Mouse (Mus musculus) forebrain, embryonic 11.5 days (tissue): ENCODE data around the gene Klf15. TPM values are rescaled to one million over a fixed set of nuclear protein-coding genes. Genes with fewer than 3 reads are reported as not detected.

ENCODE experiments used
- ATAC-seq: fragments of 200-750 bp; cut with Nextera tagmentation; replicated peaks from 2 replicates; pipeline ENCODE4 v1.8.0; 2017; ENCODE audit warnings: moderate TSS enrichment; ENCODE audit not compliant: low FRiP score
- DNase-seq: peaks from one replicate; pipeline ENCODE4 v3.0.0-alpha.2; 2017; ENCODE audit warnings: low spot score
- H3K27ac ChIP-seq: fragments of 300-500 bp; sonication (generic); 2 replicates; pipeline ENCODE4 v1.5.1; 2014; ENCODE audit warnings: low read depth, low read length
- H3K27me3 ChIP-seq: fragments of 300-500 bp; sonication (generic); 2 replicates; pipeline ENCODE4 v1.6.1; 2014; ENCODE audit warnings: mild to moderate bottlenecking, low read length, mixed read lengths; ENCODE audit not compliant: control insufficient read depth, insufficient read depth
- H3K36me3 ChIP-seq: fragments of 300-500 bp; sonication (generic); 2 replicates; pipeline ENCODE4 v1.6.1; 2014; ENCODE audit warnings: mild to moderate bottlenecking, low read length, moderate library complexity, mixed read lengths; ENCODE audit not compliant: control insufficient read depth, insufficient read depth
- H3K4me1 ChIP-seq: fragments of 300-500 bp; sonication (generic); replicated peaks from 2 replicates; pipeline ENCODE4 v1.6.1; 2014; ENCODE audit warnings: low read length, mixed read lengths; ENCODE audit not compliant: control insufficient read depth, insufficient read depth
- H3K4me2 ChIP-seq: fragments of 300-500 bp; sonication (generic); 2 replicates; pipeline ENCODE4 v1.6.1; 2014; ENCODE audit warnings: low read depth, mild to moderate bottlenecking, low read length, moderate library complexity, mixed read lengths; ENCODE audit not compliant: severe bottlenecking
- H3K4me3 ChIP-seq: fragments of 300-500 bp; sonication (generic); 2 replicates; pipeline ENCODE4 v1.5.1; 2014; ENCODE audit warnings: low read depth, low read length
- H3K9ac ChIP-seq: fragments of 300-500 bp; sonication (generic); 2 replicates; pipeline ENCODE4 v1.6.1; 2014; ENCODE audit warnings: low read length
- H3K9me3 ChIP-seq: fragments of 300-500 bp; sonication (generic); 2 replicates; pipeline ENCODE4 v1.6.1; 2016; ENCODE audit warnings: low read length, mixed read lengths; ENCODE audit not compliant: control insufficient read depth
- WGBS: fragments of 180-500 bp; shearing (Covaris S2); extraction: QIAGEN DNeasy Blood & Tissue Kit; methylation state at CpG from one replicate; pipeline ENCODE4 v1.1.7; 2014; 5-methylcytosine and 5-hydroxymethylcytosine counted together
- polyA plus RNA-seq: library from polyadenylated mRNA; unstranded; fragments of >200 nt; fragmentation: Nextera tagmentation; extraction: Ambion mirVana; gene quantifications from 2 replicates; pipeline ENCODE4 v1.2.1, GENCODE M21; 2014

The Klf15 gene
- polyA plus RNA-seq, 1 experiment from 2014 or later, result 3.0 TPM

DNA sequence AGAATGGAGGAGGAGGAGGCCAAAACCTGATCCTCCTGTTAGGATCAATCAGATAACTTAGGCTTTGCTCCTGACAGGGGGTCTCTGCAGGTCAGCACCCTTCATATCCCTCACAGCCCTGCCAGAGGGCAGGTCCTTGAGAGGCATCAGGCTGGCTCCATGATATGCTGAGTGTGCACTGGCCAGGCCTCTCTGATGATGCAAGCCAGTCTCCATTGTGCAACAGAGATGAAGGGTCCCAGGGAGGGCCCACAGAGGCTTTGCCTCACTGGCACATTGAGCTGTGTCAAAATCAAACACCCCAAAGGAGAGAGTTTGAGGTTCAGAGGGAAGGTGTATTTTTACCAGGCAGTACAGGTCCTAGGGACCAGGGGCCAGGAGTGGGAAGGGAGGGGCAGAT lies 52.0 kb downstream of the Klf15 start:
- H3K27me3 ChIP-seq, result no peaks in the 10 kb centered on the region
- ATAC-seq, result no peak
- no peak overlapping the region for H3K27ac ChIP-seq
- H3K4me2 ChIP-seq, result no peak overlapping the region
- DNase-seq, result no peak
- no peak overlapping the region for H3K9ac ChIP-seq
- no peaks in the 10 kb centered on the region for H3K9me3 ChIP-seq
- H3K36me3 ChIP-seq, result no peaks in the 10 kb centered on the region
- no peak overlapping the region for H3K4me3 ChIP-seq
- H3K4me1 ChIP-seq, result 0 out of 2 replicates have a peak, but pooled peaks cover 2% of the 10 kb centered on the region

DNA sequence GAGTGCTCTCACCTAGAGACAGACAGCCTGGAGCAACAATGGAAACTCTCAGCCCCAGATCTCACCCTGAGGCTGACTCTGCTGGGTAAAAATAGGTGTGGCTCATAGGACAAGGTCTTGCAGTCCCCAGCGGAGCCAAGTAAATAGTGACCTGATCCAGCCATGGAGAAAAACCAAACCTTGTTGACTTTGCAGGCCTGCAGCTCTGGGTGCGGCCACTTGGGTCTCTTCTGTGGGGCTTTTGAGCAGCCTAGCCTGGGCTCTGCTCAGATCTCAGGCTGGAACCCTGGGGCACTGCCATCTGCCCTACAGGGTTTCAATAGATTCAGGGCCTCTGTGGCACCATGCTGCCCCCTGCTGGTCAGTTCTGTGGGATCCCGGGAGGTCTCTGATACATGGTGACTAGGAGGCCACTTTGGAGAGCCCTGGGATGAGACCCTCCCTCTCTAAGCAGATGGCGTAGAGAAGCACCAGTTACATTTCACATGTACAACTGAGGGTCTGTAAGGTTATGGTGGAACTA lies 52.6 kb downstream of the Klf15 start:
- Histone ChIP-seq H3K4me3 (no peak overlapping the region), H3K36me3 (no peaks in the 10 kb centered on the region), H3K27ac (no peak overlapping the region), H3K9ac (no peak overlapping the region), H3K9me3 (no peaks in the 10 kb centered on the region), H3K4me1 (0 out of 2 replicates have a peak, but pooled peaks cover 2% of the 10 kb centered on the region), H3K27me3 (no peaks in the 10 kb centered on the region), H3K4me2 (no peak overlapping the region)
- ATAC-seq (peak; percentile 63), DNase-seq (peak; percentile 88)
- 39% methylated on average over 4 of the region's 4 CpGs for WGBS

DNA sequence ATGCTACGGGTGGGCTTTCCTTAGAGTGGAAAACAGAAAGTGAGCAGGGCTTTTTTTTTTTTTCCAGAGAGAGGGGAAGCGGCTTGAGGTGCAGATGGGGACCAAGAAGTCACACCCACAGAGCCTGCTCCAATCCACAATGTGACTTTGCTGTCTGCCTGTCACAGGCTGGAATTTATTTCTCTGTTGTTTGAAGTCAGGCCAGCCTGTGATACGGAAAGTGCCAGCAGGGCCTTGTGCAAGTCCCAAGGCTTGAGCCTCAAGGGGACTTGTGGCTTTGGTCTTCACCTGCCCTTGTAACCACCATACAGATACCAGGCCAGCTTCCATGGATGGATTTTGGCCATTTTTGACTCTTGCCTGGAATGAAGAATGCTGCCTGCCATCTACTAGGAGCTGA lies 56.5 kb downstream of the Klf15 start:
- no peak overlapping the region for H3K4me3 ChIP-seq
- H3K27ac ChIP-seq, result no peak overlapping the region
- no peaks in the 10 kb centered on the region for H3K27me3 ChIP-seq
- ATAC-seq, result no peak
- no peak overlapping the region for H3K9ac ChIP-seq
- no peaks in the 10 kb centered on the region for H3K9me3 ChIP-seq
- no peak overlapping the region for H3K4me2 ChIP-seq
- WGBS, result 89% methylated on average over 3 of the region's 3 CpGs
- no peak for DNase-seq
- no peaks in the 10 kb centered on the region for H3K36me3 ChIP-seq
- H3K4me1 ChIP-seq, result 0 out of 2 replicates have a peak, but pooled peaks cover 2% of the 10 kb centered on the region

DNA sequence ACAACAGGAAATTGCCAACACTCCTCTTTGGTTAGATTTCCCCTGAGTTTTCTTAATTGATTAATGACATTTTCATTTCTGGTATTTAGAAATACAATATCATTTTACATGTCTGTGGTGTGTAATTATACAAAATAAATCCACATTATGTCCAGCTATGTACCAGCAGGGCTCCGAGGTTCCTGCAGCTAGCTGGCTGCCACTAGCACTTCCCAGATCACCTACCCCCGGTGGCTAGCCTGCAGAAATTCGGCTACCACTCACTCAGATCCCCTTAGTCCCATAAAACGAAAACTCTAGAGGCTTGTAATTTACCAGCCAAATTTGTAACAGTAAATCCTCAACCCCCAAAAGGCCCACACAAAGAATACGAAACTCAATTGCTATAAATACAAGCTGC lies 57.0 kb downstream of the Klf15 start:
- 65% methylated on average over 5 of the region's 5 CpGs for WGBS

More for the DNA sequence above, 57.0 kb downstream of the Klf15 start:
- Histone ChIP-seq H3K27me3 (no peaks in the 10 kb centered on the region), H3K36me3 (no peaks in the 10 kb centered on the region), H3K4me1 (0 out of 2 replicates have a peak, but pooled peaks cover 2% of the 10 kb centered on the region), H3K9ac (no peak overlapping the region), H3K4me2 (no peak overlapping the region), H3K9me3 (no peaks in the 10 kb centered on the region), H3K27ac (no peak overlapping the region), H3K4me3 (no peak overlapping the region)
- DNase-seq (no peak), ATAC-seq (no peak)

Other genes starting within 250 kb of the Klf15 start
- gene Vmn1r53, start 238.1 kb upstream of the Klf15 start, polyA plus RNA-seq, result not detected in 2 replicates
- not detected in 2 replicates for gene Vmn1r54, start 216.3 kb upstream of the Klf15 start, polyA plus RNA-seq
- not detected in 2 replicates for gene BC048671, start 161.4 kb upstream of the Klf15 start, polyA plus RNA-seq
- 0.15 TPM in 1 of 2 replicates, not detected in the other for gene Chst13, start 137.4 kb upstream of the Klf15 start, polyA plus RNA-seq
- gene Uroc1, start 129.3 kb upstream of the Klf15 start, polyA plus RNA-seq, result not detected in 2 replicates
- gene Zxdc, start 93.1 kb upstream of the Klf15 start, polyA plus RNA-seq, result 10.0 and 11.3 TPM in 2 replicates
- gene Cfap100, start 33.8 kb upstream of the Klf15 start, polyA plus RNA-seq, result 1.2 and 1.8 TPM in 2 replicates
- 1.2 and 2.8 TPM in 2 replicates for gene Aldh1l1, start 23.9 kb downstream of the Klf15 start, polyA plus RNA-seq
- 2.2 and 2.4 TPM in 2 replicates for gene Slc41a3, start 142.1 kb downstream of the Klf15 start, polyA plus RNA-seq